Comparison of ENCODE assay signal across 10 mouse cellular contexts in genomic region chr15:89468577-89468976, GRCm38 (mm10). TPM values are rescaled to one million over a fixed set of nuclear protein-coding genes. Genes with fewer than 3 reads are reported as not detected.
DNase-seq lines count a peak whose midpoint lies in the region; TF ChIP-seq lines count a peak whose summit lies in the region.
"Had no signal": no experiment of that assay in that cellular context is flagged by ENCODE, and none has a peak within 500 bp of the region (broad histone marks: within the 10 kb centered on the region; RNA-seq: fewer than 3 reads in every experiment).

No protein-coding gene starts in this region.

- WGBS in cerebellum, adult 2 months, result 32% methylated on average over 2 of the region's 2 CpGs
- 25% methylated on average over 2 of the region's 2 CpGs for WGBS in kidney, adult 2 months

- no peaks in the 10 kb centered on the region for H3K36me3 ChIP-seq in kidney, adult 2 months (ENCODE audit: control insufficient read depth, insufficient read depth, low read length)
- no peaks in the 10 kb centered on the region for H3K36me3 ChIP-seq in C2C12 (ENCODE audit: control insufficient read depth, insufficient read depth)
- H3K36me3 ChIP-seq: stomach, embryonic 15.5 days had no signal

- H3K79me3 ChIP-seq in C2C12 (ENCODE audit: low read depth), result no peaks in the 10 kb centered on the region

- H3K27ac ChIP-seq in cerebellum, adult 2 months (ENCODE audit: insufficient read depth, low read length), result no peak overlapping the region
- H3K27ac ChIP-seq in kidney, adult 2 months (ENCODE audit: insufficient read depth, low read depth, low read length), result no peak overlapping the region
- H3K27ac ChIP-seq in cortical plate, adult 2 months (ENCODE audit: insufficient read depth, low read length), result no peak overlapping the region
- H3K27ac ChIP-seq: stomach, embryonic 15.5 days had no signal

- TF ChIP-seq POLR2A in cerebellum, adult 2 months (IDR thresholded peaks at IDR 0.05; ENCODE audit: borderline replicate concordance, insufficient read depth, low read length), result no peak
- TF ChIP-seq POLR2A in kidney, adult 2 months (IDR thresholded peaks at IDR 0.05; ENCODE audit: low read depth, low read length), result no peak
- no peak for TF ChIP-seq POLR2A in cortical plate, adult 2 months (IDR thresholded peaks at IDR 0.05; ENCODE audit: extremely low read depth, insufficient read depth, low read length)

- no peak overlapping the region for H3ac ChIP-seq in C2C12 (ENCODE audit: control insufficient read depth, insufficient read length, low read depth)

- H3K27me3 ChIP-seq in cerebellum, adult 2 months (ENCODE audit: control insufficient read depth, insufficient read depth, low read length), result no peaks in the 10 kb centered on the region
- no peaks in the 10 kb centered on the region for H3K27me3 ChIP-seq in kidney, adult 2 months (replicated peaks; ENCODE audit: control insufficient read depth, insufficient read depth, low read length)
- H3K27me3 ChIP-seq in C2C12 (ENCODE audit: control insufficient read depth, insufficient read depth, insufficient read length), result peaks cover 3% of the 10 kb centered on the region
- H3K27me3 ChIP-seq: stomach, embryonic 15.5 days had no signal

- intact Hi-C loops in left cerebral cortex, postnatal 14 days (cut with DNase I), result no loop called here

- peak; percentile 62; the same call in 1 of the 2 replicates for TF ChIP-seq CTCF in cerebellum, adult 2 months (IDR thresholded peaks at IDR 0.05; ENCODE audit: borderline replicate concordance, insufficient read depth, low read depth, low read length)
- peak; percentile 50 for TF ChIP-seq CTCF in kidney, adult 2 months (conservative IDR thresholded peaks at IDR 0.05; ENCODE audit: insufficient read depth, insufficient read length, low read depth, low read length)
- TF ChIP-seq CTCF in C2C12 (IDR thresholded peaks at IDR 0.05; ENCODE audit: control insufficient read depth, insufficient read depth, insufficient read length), result peak; percentile 39
- TF ChIP-seq CTCF in cortical plate, adult 2 months (IDR thresholded peaks at IDR 0.05; ENCODE audit: extremely low read depth, insufficient read depth, low read length), result peak; percentile 54

- H3K4me1 ChIP-seq in cerebellum, adult 2 months (ENCODE audit: control insufficient read depth, insufficient read depth, low read length), result no peaks in the 10 kb centered on the region; the same call in 1 of the 2 replicates
- no peaks in the 10 kb centered on the region for H3K4me1 ChIP-seq in kidney, adult 2 months (ENCODE audit: control insufficient read depth, insufficient read depth, low read length)
- no peaks in the 10 kb centered on the region for H3K4me1 ChIP-seq in cortical plate, adult 2 months (ENCODE audit: control insufficient read depth, insufficient read depth, low read length)
- H3K4me1 ChIP-seq: stomach, embryonic 15.5 days had no signal

- no peak overlapping the region for H3K4me3 ChIP-seq in cerebellum, adult 2 months (replicated peaks; ENCODE audit: insufficient read depth, low read depth, low read length)
- H3K4me3 ChIP-seq in kidney, adult 2 months (ENCODE audit: insufficient read depth, low read depth, low read length), result no peak overlapping the region
- no peak overlapping the region for H3K4me3 ChIP-seq in C2C12 (ENCODE audit: insufficient read depth, poor library complexity, severe bottlenecking)
- H3K4me3 ChIP-seq in cortical plate, adult 2 months (ENCODE audit: insufficient read depth, low read length), result no peak overlapping the region
- H3K4me3 ChIP-seq: myocyte; stomach, embryonic 15.5 days had no signal

- peak; percentile 35 to 68 for DNase-seq in cerebellum, adult 2 months
- no peak for DNase-seq in cerebellum, adult 8-10 months
- DNase-seq in kidney, adult 2 months, result peak; percentile 24
- no peak for DNase-seq in kidney, postnatal 10 days
- DNase-seq in frontal cortex, adult 2 months (ENCODE audit: extremely low spot score in 1 of 2, low spot score in 1 of 2), result no peak
- DNase-seq in left cerebral cortex, postnatal 14 days (ENCODE audit: low spot score in 2 of 2), result no peak

- H3K79me2 ChIP-seq in C2C12 (ENCODE audit: control insufficient read depth, insufficient read depth), result no peaks in the 10 kb centered on the region

TF ChIP-seq in C2C12, 6 proteins besides CTCF, POLR2A, EP300 and RAD21:
- TF ChIP-seq MYOG (IDR thresholded peaks at IDR 0.05; ENCODE audit: control insufficient read depth, extremely low read depth, insufficient read length) (no peak), USF1 (IDR thresholded peaks at IDR 0.05; ENCODE audit: low read depth) (no peak), FOSL1 (IDR thresholded peaks at IDR 0.05; ENCODE audit: insufficient read depth, low read length, poor library complexity, severe bottlenecking) (no peak), CEBPB (IDR thresholded peaks at IDR 0.05; ENCODE audit: low read depth) (no peak), MAX (IDR thresholded peaks at IDR 0.05) (no peak), MYOD1 (IDR thresholded peaks at IDR 0.05; ENCODE audit: control insufficient read depth, insufficient read length, low read depth) (no peak)

RNA-seq across cellular contexts. Expression of gene Arsa, which starts 8.6 kb away (rescaled TPM):
- polyA plus RNA-seq in cerebellum, adult 2 months (2012; rRNA removed), result 39.2 and 40.9 TPM in 2 replicates
- 26.0 and 30.0 TPM in 2 replicates for polyA plus RNA-seq in kidney, adult 2 months (2012; rRNA removed)
- polyA plus RNA-seq in C2C12 (2012; fragmentation: generic; extraction: Trizol), result 22.3 TPM
- polyA plus RNA-seq in cortical plate, adult 2 months (2012; rRNA removed), result 39.9 and 40.2 TPM in 2 replicates
- 29.6 and 34.9 TPM in 2 replicates for polyA plus RNA-seq in frontal cortex, adult 2 months (2012; rRNA removed)
- total RNA-seq in left cerebral cortex, postnatal 14 days (2021), result 10 to 100 TPM; 27.7 to 31.2 TPM

RNA-seq across cellular contexts. Expression of gene Mapk8ip2, which starts 14.9 kb away (rescaled TPM):
- 192 and 195 TPM in 2 replicates for polyA plus RNA-seq in cerebellum, adult 2 months (2012; rRNA removed)
- 0.29 and 0.59 TPM in 2 replicates for polyA plus RNA-seq in kidney, adult 2 months (2012; rRNA removed)
- polyA plus RNA-seq in C2C12 (2012; fragmentation: generic; extraction: Trizol), result not detected
- polyA plus RNA-seq in cortical plate, adult 2 months (2012; rRNA removed), result 141 and 146 TPM in 2 replicates
- polyA plus RNA-seq in frontal cortex, adult 2 months (2012; rRNA removed), result 123 and 134 TPM in 2 replicates
- total RNA-seq in left cerebral cortex, postnatal 14 days (2021), result 100 to 1,000 TPM; 187 to 201 TPM

RNA-seq across cellular contexts. Expression of gene Shank3, which starts 30.8 kb away (rescaled TPM):
- polyA plus RNA-seq in cerebellum, adult 2 months (2012; rRNA removed), result 84.7 and 97.2 TPM in 2 replicates
- polyA plus RNA-seq in kidney, adult 2 months (2012; rRNA removed), result 18.0 and 19.5 TPM in 2 replicates
- 4.0 TPM for polyA plus RNA-seq in C2C12 (2012; fragmentation: generic; extraction: Trizol)
- polyA plus RNA-seq in cortical plate, adult 2 months (2012; rRNA removed), result 98.8 and 99.7 TPM in 2 replicates
- polyA plus RNA-seq in frontal cortex, adult 2 months (2012; rRNA removed), result 76.4 and 84.0 TPM in 2 replicates
- 100 to 1,000 TPM; 237 to 253 TPM for total RNA-seq in left cerebral cortex, postnatal 14 days (2021)

RNA-seq across cellular contexts. Expression of gene Chkb, which starts 38.9 kb away (rescaled TPM):
- 101 and 102 TPM in 2 replicates for polyA plus RNA-seq in cerebellum, adult 2 months (2012; rRNA removed)
- polyA plus RNA-seq in kidney, adult 2 months (2012; rRNA removed), result 58.2 and 62.6 TPM in 2 replicates
- polyA plus RNA-seq in C2C12 (2012; fragmentation: generic; extraction: Trizol), result 47.1 TPM
- 60.0 and 66.7 TPM in 2 replicates for polyA plus RNA-seq in cortical plate, adult 2 months (2012; rRNA removed)
- polyA plus RNA-seq in frontal cortex, adult 2 months (2012; rRNA removed), result 66.1 and 70.7 TPM in 2 replicates
- total RNA-seq in left cerebral cortex, postnatal 14 days (2021), result 10 to 100 TPM; 41.1 to 41.6 TPM

RNA-seq across cellular contexts. Expression of gene Gm44502, which starts 39.1 kb away (rescaled TPM):
- polyA plus RNA-seq in cerebellum, adult 2 months (2012; rRNA removed), result 0.15 and 0.51 TPM in 2 replicates
- 1.1 and 1.5 TPM in 2 replicates for polyA plus RNA-seq in kidney, adult 2 months (2012; rRNA removed)
- 0.06 TPM for polyA plus RNA-seq in C2C12 (2012; fragmentation: generic; extraction: Trizol)
- polyA plus RNA-seq in cortical plate, adult 2 months (2012; rRNA removed), result 0.08 and 0.21 TPM in 2 replicates
- polyA plus RNA-seq in frontal cortex, adult 2 months (2012; rRNA removed), result 0.08 and 0.28 TPM in 2 replicates
- not detected for total RNA-seq in left cerebral cortex, postnatal 14 days (2021)
- polyA plus RNA-seq: stomach, embryonic 15.5 days had no signal

Comparison
In these comparisons a context has a peak if more than half of its experiments do, and no peak if none do; other contexts are left out.
1. DNase-seq: peak in cerebellum, adult 2 months (2 of 2) and kidney, adult 2 months (single experiment); none in cerebellum, adult 8-10 months (single experiment), kidney, postnatal 10 days (single experiment), frontal cortex, adult 2 months (0 of 2) and left cerebral cortex, postnatal 14 days (0 of 2).
2. RNA of gene Mapk8ip2, which starts 14.9 kb away (polyA plus RNA-seq): 192 to 195 TPM in cerebellum, adult 2 months, 141 to 146 TPM in cortical plate, adult 2 months and 123 to 134 TPM in frontal cortex, adult 2 months; 0.29 to 0.59 TPM in kidney, adult 2 months and not detected in C2C12 (single experiment); every median in the first group is over 10 times any median in the second.
3. Peak in every context shown above with its lines, with median percentiles within 50 percentile points of each other: CTCF ChIP-seq.